Mouse (Mus musculus) layer of hippocampus, adult 6 months (tissue): ENCODE results near the gene 4930544G11Rik. TPM values are rescaled to one million over a fixed set of nuclear protein-coding genes. Genes with fewer than 3 reads are reported as not detected.

Experiments
- long read RNA-seq, 2 experiments: library from polyadenylated mRNA; unstranded; transcript quantifications; one replicate each; pipeline ENCODE4 v2.0.0; 2019 to 2020
- polyA plus RNA-seq: library from polyadenylated mRNA; unstranded; fragments of <200 nt; fragmentation: Nextera tagmentation; gene quantifications from 2 replicates; pipeline ENCODE4 v1.2.3, GENCODE M21; 2021

4930544G11Rik gene
- not detected in 2 replicates for polyA plus RNA-seq
- long read RNA-seq, experiment 1: 0 reads
- long read RNA-seq, experiment 2: 0 reads

GRCm38 (mm10) chr6:65952309-65952708 lies at the start of gene 4930544G11Rik:
4930544G11Rik (plus strand) TSS chr6:65952609.

Other genes starting within 250 kb of the 4930544G11Rik start
- 3.6 and 3.7 TPM in 2 replicates for gene Prdm5, start 173.6 kb upstream of the 4930544G11Rik start, polyA plus RNA-seq